Mouse (Mus musculus) heart, postnatal 25 days (tissue): Measurements from ENCODE around the gene Srrd. TPM values are rescaled to one million over a fixed set of nuclear protein-coding genes. Genes with fewer than 3 reads are reported as not detected.

Experiments
- DNase-seq: peaks from one replicate; pipeline ENCODE4 v3.0.0; 2022; ENCODE audit warnings: low spot score
- intact Hi-C: fragments of 180-260 bp; cut with DNase I; formaldehyde crosslinking; loops from one replicate; pipeline ENCODE4 v1.15.1; 2025
- total RNA-seq, 2 experiments: library from RNA; stranded (reverse); gene quantifications; 2 replicates each; pipeline ENCODE4 v1.2.3; 2021

Gene Srrd
- 1 to 10 TPM; 7.5 to 8.1 TPM for total RNA-seq

DNA sequence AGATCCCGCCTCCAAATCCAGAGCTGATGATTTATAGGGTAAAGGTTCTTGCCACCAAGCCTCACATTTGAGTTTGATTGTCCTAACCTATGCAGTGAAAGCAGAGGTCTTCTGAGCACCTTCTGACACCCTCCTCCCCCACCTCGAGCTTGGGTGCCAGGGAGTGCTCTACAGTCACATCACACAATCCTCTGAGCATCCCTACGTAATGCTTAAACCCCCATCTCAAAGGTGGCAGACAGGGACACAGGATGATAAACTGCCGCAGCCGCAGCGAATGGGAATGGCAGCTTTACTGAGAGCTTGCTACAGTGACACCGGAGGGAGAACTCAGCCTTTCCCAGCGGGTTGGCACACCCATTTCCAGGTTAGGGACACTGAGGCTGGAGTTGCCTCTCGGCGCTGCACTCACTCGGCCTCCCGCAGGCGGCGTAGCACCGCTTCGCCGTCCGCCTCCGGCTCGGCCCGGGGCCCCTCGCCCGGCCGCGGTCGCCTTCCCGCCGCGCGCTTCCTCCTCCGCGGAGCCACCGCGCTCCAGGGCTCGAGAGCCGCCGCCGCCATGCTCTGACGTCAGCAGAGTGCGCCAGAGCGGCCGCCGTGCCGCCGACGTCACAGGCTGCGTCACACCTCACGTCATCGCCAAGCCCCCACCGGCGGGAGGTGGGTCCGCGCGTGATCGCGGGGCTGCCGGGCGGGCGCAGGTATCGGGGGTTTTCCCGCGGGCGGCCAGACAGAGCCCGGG is at the start of gene Srrd, which contains the start of gene Hps4:
Srrd (minus strand) TSS at position 578 of the 742 bp plus-strand sequence.
Hps4 (plus strand) TSS at position 621 of the 742 bp plus-strand sequence.
- intact Hi-C loops, result loop anchor here (1.0 to 5.0 kb wide), 2 partner anchors 16 to 85 kb away; partner anchors contain the start of gene Tfip11
- DNase-seq, result peak; percentile 69

DNA sequence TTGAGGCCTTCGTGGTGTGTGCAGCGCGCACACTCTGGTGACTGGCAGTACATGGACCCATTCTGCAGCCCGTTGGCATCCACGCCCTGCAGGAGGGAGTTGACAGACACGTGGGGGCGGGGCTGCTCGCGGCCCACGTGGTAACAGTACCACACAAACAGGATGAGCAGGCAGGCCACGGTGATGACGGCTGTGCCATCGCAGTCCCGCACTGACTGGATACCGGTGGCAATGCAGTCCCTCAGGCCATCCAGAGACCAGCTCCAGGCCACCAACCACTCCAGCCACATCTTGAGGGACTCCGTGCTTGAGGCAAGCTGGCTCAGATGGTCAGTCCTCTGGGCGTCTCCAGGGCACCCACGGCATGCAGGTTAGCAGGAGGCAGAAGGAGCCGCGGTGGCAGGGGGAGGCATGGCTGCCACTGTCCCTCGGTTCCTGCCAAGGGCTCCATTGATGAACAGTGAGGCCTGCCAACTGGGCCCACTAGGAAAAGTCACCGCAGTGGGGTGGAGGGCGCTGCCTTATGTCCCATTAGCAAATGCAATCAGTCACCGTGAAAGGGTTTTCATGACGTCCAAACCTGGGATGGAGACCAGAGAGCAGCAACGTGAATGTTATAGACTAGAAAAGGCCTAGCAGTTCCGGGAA is 49.0 kb upstream of the Srrd start:
- intact Hi-C loops, result no loop called here
- no peak for DNase-seq

DNA sequence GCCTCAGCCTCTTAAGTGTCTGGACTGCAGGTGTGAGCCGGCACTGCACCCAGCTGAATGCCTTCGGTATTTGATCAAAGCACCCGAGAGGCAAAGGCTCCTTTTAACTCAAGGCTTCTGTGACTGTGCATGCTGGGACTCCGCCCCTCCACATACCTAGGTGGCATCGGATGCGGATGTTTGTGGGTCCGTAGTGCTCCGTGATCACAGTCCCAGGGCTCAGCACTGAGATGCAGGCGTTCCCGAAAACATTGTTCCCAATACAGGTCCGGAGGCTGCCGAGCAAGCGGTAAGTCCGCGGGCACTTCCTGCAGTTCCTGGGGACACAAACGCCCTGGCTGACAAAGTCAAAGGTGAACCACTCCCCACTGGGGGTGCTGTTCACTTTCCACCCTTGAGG is 48.2 kb upstream of the Srrd start:
- intact Hi-C loops, result no loop called here
- DNase-seq, result no peak

DNA sequence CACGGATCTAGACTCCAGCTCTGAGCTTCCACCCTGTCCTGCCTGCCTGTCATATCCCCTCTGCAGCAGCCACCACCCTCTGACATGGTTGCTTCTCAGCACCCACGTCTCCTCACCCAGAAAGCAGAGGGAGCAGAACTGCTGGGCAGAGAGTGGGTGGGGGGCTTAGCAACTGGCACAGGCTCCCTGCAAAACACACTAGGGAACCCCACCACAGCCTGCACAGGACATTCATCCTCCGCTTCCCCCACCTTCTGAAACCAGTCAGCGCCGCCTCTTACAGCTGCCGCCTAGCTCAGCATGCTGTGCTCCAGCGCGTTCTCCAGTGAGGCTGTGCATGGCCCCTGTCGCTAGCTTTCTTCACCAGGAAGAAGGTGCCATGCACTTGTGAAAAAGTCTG is 46.5 kb upstream of the Srrd start:
- intact Hi-C loops, result no loop called here
- DNase-seq, result no peak

DNA sequence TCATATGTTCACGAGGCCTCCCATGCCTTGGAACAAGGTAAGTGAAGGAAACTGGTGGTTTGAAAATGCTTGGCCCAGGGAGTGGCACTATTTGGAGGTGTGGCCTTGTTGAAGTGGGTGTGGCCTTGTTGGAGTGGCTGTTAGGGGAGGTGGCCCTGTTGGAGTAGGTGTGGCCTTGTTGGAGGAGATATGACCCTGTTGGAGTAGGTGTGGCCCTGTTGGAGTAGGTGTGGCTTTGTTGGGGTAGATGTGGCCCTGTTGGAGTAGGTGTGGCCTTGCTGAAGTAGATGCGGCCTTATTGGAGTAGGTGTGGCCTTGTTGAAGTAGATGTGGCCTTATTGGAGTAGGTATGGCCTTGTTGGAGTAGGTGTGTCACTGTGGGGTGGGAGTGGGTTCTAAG is 43.1 kb upstream of the Srrd start:
- intact Hi-C loops, result no loop called here
- no peak for DNase-seq

DNA sequence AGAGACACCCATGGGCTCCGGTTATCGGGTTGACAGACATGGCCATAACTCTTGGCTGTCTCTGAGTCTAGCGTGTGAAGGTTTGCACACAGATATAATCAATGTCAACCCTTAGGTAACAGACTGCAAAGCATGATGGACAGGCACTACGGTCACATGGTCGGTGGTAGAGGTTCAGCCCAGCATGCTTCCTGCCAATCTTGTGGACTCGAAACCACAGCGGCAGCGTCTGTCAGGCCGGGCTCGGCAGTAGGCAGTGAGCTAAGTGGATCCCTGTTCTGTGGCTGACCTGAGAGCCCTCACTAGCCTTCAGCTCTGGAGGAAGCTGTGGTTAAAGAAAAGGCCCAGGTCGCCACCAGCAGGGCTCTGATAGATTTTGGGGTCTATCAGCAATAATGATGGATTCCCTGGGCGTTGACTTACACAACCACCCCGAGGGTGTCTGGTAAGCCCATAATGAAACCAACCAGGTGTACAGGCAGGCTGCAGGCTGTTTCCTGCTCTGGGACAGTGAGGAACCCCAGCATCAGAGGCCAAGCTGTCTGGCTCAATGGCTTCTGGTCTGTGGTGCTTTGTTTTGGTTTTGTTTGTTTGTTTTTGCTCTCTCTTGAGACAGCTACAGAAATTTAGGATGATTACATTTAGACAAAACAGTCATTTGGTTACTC is 42.1 kb upstream of the Srrd start:
- intact Hi-C loops, result no loop called here
- no peak for DNase-seq

DNA sequence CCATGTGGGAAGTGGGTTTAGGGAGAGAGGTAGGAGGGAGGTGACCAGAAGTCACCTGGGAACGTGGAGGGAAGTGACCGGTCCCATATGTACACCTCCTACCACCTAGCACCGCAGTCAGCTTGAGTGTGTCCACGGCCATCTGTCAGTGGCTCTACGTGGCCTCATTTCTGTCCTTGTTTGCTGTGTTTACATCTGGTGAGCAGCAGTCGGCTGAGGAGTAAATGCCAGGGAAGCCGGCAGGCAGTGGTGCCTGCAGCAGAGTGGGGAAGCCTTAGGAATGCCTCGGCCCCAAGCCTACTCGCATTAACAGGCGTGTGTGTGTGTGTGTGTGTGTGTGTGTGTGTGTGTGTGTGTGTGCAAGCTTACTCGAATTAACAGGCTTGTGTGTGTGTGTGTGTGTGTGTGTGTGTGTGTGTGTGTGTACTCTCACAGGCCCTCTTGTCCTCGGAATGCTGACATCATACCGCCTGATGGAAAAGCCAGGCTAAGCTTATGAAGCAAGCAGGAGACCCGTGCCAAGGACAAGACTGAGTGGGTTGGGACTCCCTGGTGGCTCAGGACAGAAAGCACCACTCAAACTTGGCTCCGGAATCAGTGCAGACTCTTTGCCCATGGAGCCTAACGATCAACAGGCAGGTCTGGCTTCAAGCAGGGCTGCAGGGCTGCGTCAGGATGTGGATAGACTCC is 39.9 kb upstream of the Srrd start:
- intact Hi-C loops, result no loop called here
- peak; percentile 61 for DNase-seq

DNA sequence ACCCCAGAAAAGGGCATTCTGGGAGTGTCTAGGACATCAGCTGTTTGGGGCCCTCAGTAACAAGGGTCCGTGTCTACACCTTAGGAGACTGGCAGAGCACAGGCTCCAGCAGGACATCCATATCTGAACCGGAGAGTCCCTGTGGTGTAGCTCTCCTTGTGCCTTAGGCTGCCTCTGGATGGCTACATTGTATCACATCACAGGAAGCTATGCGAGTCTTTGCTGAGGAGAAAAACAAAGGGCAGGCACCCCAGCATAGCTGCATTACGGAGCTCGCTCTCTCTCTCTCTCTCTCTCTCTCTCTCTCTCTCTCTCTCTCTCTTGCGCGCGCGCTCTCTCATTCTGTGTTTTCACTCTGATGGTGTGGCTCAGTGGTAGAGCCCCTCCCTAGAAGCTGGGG is 39.2 kb upstream of the Srrd start:
- intact Hi-C loops, result no loop called here

DNA sequence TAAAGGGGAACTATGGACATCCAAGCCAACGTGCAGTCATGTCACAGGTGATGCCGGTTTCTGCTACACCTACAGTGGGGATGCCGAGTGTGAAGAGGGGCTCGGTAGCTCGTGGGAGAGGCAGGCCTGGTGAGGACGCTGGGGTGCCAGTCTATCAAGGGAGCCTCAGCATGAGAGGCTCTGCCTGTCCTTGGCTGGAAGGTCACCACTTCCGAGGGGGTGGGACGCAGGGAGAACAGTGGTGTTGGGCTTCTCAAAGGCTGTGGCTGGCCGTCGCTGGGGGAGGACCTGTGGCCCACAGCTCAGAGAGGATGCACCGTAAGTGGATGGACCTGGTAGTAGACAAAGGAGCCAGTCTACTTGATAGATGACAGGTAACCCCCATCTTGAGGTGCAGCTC is 38.3 kb upstream of the Srrd start:
- no peak for DNase-seq
- intact Hi-C loops, result no loop called here

More for the DNA sequence above, 39.2 kb upstream of the Srrd start:
- no peak for DNase-seq

DNA sequence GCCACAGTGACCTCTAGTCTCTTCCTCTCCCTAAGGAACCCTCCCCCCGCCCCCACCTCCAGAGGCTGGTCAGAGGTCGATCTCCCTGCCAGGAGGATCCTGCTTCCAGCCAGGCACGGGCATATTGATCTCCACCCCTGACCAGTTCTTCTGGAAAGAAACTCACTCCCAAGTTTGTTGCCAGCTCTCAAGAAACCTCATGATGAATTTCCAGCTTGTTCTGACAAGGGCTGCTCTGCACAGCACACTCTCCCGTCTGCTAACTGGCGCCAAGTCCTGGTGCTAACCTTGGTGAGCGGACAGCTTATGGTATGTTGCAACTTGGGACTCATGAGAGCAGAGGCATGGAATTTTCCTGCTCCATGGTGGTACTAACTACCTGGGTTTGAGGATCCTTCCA is 35.9 kb upstream of the Srrd start:
- DNase-seq, result no peak
- intact Hi-C loops, result no loop called here

DNA sequence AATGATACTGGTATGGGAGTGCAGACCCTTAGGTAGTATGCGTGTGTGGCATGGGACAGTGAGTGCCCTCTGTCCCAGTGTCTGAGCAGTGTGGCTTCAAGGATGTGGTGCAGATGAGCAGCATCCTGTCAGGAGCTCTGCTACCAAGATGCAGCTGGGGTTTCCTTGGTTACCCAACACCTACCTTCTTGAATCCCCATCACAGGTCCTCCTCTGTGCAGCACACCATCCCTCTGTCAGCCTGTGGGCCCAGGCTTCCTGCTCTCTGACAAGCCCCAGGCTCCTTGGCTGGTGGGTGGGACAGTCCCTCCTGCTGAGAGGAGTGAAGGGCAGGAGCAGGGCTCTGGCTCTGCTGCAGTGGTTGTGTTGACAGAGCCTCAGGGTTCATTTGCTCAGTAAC is 34.5 kb upstream of the Srrd start:
- DNase-seq, result no peak
- intact Hi-C loops, result no loop called here

DNA sequence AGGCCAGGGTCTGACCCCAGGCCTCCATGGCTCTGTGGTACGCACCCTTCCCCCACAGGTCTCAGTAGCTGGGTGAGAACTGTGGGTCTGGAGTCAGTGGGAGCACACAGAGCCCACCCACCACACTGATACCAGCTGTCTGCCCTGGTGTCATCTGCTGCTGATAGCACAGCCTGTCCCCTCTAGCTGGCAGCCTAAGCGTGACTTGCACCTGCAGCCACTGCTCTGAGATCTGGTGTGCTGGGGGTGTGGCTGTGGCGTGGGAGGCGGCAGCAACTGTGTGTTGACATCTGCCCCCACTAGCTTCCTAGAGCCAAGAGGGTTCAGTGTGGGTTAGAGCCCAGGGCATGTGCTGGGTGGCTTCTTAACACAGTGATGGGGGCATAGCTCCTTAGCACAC is 33.3 kb upstream of the Srrd start:
- no peak for DNase-seq
- intact Hi-C loops, result no loop called here

DNA sequence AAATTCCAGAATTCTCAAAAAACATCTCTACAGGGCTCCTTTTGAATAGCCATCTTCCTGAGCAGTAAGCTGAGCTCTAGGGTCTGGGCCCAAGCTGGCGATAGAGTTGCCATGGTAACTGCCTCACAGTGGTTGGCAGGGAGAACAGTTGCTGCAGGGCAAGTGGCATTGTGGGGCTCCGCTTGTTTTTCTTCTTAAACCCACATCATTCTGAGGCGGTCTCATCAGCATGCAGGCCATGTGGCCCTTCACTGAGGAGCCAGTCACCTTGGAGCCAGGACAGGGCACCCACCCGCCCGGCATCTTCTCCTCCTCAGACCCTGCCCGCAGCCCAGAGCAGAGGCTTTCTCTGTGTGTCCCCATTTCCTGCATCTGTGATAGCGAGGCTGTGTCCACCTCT is 29.1 kb upstream of the Srrd start:
- intact Hi-C loops, result no loop called here
- no peak for DNase-seq

DNA sequence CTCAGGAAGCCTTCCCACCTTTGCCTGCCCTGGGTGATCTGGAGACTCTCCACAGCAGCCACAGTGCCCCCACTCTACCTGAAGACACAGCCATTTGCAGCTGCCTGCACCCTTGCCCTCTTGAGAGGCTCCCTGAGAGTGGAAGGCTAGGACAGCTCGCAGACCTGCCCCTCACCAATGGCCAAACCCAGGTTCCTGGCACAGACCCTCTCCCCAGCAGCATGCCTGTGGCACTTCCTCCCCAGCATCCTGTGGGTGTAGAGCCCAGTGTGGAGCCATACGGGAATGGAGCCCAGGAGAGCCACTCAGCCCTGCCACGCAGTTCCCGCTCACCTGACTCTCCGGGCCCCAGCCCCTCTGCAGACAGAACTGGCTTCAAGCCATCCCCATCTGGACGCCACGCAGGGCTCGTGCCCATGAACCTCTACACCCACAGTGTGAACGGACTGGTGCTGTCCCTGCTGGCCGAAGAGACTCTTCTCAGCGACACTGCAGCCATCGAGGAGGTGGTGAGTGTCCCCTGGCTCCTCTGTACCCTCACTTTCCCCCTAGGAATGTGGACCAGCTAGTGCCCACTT is 27.5 kb upstream of the Srrd start:
- intact Hi-C loops, result no loop called here
- no peak for DNase-seq

DNA sequence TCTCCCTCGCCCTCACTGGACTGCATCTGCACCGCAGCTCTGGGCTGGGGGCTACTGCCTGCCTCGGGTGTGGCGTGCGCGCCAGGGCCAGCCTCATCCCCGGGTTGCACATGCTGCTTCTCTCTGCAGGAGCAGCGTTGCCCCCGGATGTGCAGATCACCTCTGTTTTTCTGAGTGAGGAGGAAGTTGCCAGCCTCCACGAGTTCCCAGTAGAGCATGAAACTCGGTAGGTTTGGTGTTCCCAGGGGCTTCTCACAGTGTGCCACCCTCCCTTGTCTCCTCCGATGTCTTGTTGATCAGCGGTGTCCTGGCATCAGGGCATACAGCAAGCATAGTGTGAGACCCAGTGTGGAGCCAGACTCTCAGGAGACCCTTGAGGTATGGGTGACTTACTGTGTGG is 26.5 kb upstream of the Srrd start:
- no peak for DNase-seq
- intact Hi-C loops, result no loop called here

DNA sequence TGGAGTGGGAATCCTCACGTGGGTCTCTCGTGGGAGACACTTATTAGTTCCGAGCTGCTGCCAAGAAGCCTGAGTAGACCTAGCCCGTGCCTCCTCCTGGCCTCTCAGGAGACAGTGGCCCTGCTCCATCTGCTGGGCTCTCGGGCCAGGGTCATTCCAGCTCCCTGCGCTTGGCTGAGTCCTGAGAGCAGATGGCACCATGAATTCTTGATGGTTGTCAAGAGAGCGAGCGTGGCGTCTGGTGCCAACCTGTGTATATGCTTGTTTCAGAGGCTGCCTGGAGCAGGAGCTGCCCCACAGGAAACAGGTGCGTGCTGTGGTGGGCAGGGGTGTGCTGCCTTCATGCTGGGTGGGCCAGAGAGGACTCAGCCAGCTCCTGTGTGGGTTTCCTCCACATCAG is 25.8 kb upstream of the Srrd start:
- intact Hi-C loops, result no loop called here
- DNase-seq, result no peak

DNA sequence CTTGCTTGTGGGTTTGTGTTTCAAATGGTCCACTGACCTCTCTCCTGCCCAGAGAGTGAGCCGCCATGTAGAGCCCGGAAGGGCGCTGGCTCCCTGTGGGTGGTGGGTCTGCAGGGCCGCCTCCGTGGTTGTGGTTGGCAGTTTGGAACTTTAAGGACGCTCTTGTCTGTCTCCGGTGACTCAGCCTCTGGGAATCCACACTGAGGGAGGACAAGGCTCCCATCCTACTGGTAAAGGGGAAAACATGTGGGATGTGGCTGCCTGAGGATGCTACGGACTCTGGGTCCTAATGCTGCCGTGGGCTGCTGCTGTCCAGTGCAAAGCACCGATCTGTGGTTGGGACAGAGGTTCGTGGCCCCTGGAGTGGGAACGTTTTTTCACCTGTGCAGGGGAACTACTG is 25.1 kb upstream of the Srrd start:
- DNase-seq, result no peak
- intact Hi-C loops, result no loop called here

DNA sequence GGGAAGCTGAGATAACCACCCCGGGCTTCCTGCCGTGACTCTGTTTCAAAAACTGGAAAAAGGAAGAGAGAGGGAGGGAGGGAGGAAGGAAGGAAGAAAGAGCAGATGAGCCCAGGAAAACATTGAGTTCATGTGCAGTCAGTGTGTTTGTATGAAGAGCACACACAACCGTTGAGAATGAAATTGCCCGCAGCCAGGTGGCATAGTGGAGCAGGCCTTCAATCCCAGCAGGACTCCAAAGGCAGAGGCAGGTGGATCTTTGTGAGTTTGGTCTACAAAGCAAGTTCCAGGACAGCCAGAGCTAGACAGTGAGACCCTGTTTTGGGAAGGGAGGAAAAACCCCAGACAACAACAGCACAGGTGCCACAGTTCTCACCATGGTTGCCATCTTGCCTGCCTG is 24.5 kb upstream of the Srrd start:
- intact Hi-C loops, result no loop called here

DNA sequence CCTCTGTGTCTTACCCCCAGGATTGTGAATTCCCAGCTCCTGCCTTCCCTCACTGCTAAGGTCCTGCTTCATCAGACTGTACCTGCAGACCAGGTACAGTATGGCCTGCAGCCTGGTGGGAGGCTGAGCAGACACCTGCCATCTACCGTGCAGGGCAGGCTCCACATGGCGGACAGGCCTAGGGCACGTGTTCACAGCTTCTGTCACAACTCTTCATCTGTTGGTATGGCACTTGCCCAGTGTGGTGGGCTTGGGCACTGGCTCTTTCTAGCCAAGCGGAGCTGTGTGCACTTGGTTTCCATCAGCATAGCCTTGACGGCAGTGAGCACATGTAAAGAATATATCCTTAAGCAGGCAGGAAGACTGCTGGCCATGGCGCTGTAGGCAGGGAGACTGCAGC is 24.0 kb upstream of the Srrd start:
- DNase-seq, result no peak
- intact Hi-C loops, result no loop called here

More for the DNA sequence above, 24.5 kb upstream of the Srrd start:
- DNase-seq, result no peak

DNA sequence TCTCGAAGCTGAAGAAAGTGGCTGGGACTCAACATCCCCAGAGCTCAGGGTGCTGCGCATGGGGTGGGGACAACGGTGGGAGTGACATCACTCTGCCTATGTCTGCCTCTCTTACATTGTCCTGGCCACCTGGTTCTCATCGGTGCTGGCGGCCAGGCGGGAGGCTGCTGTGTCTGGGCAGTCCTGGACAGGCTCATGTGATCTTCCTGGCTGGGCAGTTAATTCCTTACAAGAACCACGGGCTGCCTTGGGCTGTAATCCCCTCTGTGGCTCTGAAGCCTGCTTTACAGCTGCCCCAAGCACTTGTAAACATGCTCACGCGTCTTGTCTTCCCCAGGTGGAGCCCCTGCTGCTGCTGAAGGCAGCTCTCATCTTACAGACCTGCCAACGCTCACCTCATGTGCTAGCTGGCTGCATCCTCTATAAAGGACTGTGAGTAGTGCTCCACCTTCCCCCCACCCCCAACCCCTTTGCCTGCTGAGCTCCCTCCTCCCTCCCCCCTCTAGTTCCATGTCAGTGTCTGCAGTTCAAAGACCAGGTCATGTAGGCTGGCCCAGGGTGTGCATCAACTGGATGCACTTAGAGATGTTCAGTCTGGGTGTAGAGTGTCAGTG is 21.5 kb upstream of the Srrd start:
- no peak for DNase-seq
- intact Hi-C loops, result no loop called here
